Mouse (Mus musculus) skeletal muscle tissue, adult 2 months (tissue): ENCODE data around the gene Fate1.
"Not testable (repeated sequence)": the region's sequence is repeated elsewhere in the genome, so short reads cannot be mapped to it uniquely, and the experiment has no call there.

Experiments
- DNase-seq: peaks from one replicate; pipeline ENCODE4 v3.0.0-alpha.2; 2012; ENCODE audit warnings: low read depth, low spot score

Gene Fate1

GRCm38 (mm10) chrX:71972686-71973085 lies at the start of gene Fate1:
Gene Fate1 (plus strand): TSS chrX:71972986.
- no peak for DNase-seq

- DNase-seq, result no peak
Measured at GRCm38 (mm10) chrX:71946631-71947030, 26.2 kb upstream of the Fate1 start.

GRCm38 (mm10) chrX:71958366-71958765 lies 14.4 kb upstream of the Fate1 start:
- no peak for DNase-seq

GRCm38 (mm10) chrX:71962073-71963051 lies 10.4 kb upstream of the Fate1 start, which contains the start of gene Prrg3:
Gene Prrg3 (plus strand): TSS chrX:71962624.
- DNase-seq, result no peak

- DNase-seq, result no peak
Measured at GRCm38 (mm10) chrX:71963275-71963912, 9.4 kb upstream of the Fate1 start.

- DNase-seq, result no peak
Measured at GRCm38 (mm10) chrX:71968216-71968615, 4.6 kb upstream of the Fate1 start.

- no peak for DNase-seq
Measured at GRCm38 (mm10) chrX:71968816-71969215, 4.0 kb upstream of the Fate1 start.

GRCm38 (mm10) chrX:71971325-71971724 lies 1.5 kb upstream of the Fate1 start:
- no peak for DNase-seq

GRCm38 (mm10) chrX:71977681-71978080 lies 4.9 kb downstream of the Fate1 start:
- DNase-seq, result not testable (repeated sequence)

- no peak for DNase-seq
Measured at GRCm38 (mm10) chrX:71980443-71980842, 7.7 kb downstream of the Fate1 start.

GRCm38 (mm10) chrX:71981322-71981721 lies 8.5 kb downstream of the Fate1 start:
- no peak for DNase-seq

- no peak for DNase-seq
Measured at GRCm38 (mm10) chrX:71983205-71983604, 10.4 kb downstream of the Fate1 start.

GRCm38 (mm10) chrX:71983775-71984174 lies 11.0 kb downstream of the Fate1 start:
- no peak for DNase-seq

- no peak for DNase-seq
Measured at GRCm38 (mm10) chrX:71991549-71991948, 18.8 kb downstream of the Fate1 start, which contains the start of gene Cnga2. Gene Cnga2 (plus strand): TSS chrX:71991849.

- no peak for DNase-seq
Measured at GRCm38 (mm10) chrX:71995972-71996371, 23.2 kb downstream of the Fate1 start.

- DNase-seq, result no peak
Measured at GRCm38 (mm10) chrX:72009930-72010329, 37.1 kb downstream of the Fate1 start.

GRCm38 (mm10) chrX:72012236-72012635 lies 39.5 kb downstream of the Fate1 start:
- DNase-seq, result peak; percentile 4

GRCm38 (mm10) chrX:72012804-72013203 lies 40.0 kb downstream of the Fate1 start:
- peak; percentile 1 for DNase-seq

- DNase-seq, result no peak
Measured at GRCm38 (mm10) chrX:72022241-72022640, 49.5 kb downstream of the Fate1 start.

GRCm38 (mm10) chrX:72022750-72023398 lies 50.1 kb downstream of the Fate1 start:
- DNase-seq, result no peak

GRCm38 (mm10) chrX:72023542-72023941 lies 50.8 kb downstream of the Fate1 start:
- DNase-seq, result no peak
